Mouse (Mus musculus) embryo, embryonic 11.5 days (tissue): ENCODE data around the gene Hoxc5.

Experiments
- DNase-seq: peaks from one replicate; pipeline ENCODE4 v3.0.0-alpha.2; 2012; ENCODE audit warnings: low read depth, low spot score

Gene Hoxc5

DNA sequence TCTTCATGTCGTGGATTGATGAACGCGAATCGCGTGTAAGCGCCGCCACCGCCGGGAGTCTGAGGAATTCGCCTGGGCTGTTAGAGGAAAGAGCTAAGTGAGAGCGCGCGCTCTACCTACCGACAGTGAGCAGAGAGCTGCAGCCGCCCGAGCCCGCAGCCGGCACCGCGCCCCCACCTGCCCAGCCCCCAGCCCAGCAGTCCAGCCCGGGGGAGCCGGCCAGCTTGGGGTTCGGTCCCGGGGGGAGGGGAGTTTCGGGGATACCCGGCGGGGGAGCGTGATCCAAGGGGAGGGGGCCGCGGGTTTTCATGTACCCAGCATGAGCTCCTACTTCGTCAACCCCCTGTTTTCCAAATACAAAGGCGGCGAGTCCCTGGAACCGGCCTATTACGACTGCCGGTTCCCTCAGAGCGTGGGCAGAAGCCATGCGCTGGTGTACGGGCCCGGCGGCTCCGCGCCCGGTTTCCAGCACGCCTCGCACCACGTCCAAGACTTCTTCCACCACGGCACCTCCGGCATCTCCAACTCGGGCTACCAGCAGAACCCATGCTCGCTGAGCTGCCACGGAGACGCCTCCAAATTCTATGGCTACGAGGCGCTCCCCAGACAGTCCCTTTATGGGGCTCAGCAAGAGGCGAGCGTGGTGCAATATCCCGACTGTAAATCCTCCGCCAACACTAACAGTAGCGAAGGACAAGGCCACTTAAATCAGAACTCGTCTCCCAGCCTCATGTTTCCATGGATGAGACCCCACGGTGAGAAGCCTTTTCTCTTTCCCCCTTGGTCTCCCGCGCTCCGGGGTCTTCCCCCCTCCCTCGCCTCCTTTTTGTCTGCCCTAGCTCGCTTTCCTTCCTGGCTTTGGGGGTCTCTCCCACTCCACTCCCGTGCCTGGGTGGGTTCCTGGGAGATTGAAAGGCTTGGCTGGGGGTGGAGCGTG lies 23.5 kb downstream of the Hoxc5 start, which contains the start of gene Hoxc8:
Hoxc8 (plus strand) TSS at position 147 of the 937 bp plus-strand sequence.
- DNase-seq = no peak

DNA sequence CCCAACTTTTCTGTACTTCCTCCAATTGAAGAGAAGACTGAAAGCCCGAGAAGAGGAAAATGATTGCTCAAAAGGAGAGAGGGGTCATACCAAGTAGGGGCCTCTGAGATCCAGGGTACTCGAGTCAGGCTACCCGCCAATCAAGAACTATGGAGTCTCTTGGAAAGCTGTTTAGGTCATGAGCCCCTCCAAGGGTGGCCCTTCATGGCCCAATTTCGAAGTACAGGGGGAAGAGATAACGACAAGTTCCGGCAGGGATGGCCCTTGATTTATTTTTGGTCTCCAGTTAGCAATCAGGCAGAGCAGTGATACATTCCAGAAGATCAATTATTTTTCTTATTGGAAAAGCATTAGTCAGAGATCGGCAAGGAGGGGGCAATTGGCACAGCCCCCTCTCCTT lies 24.5 kb downstream of the Hoxc5 start:
- DNase-seq = no peak

DNA sequence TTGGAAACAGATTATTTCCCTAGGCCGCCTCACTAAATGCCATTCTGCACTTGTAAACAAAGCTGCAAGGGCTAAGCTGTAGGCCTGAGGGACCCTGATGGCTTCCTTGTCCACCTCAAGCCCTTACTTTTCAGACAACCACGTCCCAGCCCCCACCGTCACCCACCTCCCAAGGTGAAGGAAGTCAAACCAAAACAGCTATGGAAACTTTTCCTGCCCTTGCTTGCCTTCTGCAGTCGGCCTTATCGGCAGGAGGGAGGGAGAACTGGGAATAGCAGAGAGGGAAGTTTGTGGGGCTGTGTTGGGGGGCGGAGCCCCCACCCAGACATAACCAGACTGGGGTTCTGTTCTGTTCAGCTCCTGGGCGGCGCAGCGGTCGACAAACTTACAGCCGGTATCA lies 25.0 kb downstream of the Hoxc5 start:
- no peak for DNase-seq

DNA sequence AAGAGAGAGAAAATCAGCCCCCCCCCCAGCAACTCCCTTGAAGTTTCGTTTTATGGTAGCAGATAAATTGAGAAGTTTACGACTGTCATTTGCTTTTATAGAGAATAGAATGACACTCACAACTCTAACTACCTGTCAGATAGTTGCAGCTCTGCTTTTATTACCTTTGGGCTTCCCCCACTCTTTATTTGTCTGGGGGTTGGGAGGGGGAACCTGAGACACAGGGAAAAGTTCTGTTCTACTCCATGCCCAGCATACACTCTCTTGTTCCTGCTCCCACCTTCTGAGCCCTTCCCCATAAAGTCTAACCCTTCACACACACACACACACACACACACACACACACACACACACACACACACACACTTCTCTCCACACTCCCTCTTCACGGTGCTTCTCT lies 25.6 kb downstream of the Hoxc5 start:
- DNase-seq = no peak

DNA sequence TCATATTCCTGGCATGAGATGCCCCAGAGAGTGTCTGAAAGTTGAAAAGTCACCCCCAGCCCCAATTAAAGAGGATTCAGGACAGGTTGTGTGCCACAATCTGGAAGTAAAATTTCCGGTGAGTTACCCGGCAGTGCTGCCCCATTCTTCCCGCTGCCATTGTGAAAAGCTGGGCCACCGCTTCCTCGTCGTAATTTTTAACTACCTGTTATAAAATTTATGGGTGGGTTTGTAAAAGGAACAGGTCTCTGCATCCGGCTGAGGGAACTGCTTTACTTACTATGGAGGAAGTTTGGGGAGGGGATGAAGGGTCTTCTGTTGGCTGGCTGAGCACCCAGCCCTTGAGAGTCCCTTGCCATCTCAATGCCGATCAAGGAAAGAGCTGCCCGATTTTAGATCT lies 29.3 kb downstream of the Hoxc5 start:
- DNase-seq = no peak

DNA sequence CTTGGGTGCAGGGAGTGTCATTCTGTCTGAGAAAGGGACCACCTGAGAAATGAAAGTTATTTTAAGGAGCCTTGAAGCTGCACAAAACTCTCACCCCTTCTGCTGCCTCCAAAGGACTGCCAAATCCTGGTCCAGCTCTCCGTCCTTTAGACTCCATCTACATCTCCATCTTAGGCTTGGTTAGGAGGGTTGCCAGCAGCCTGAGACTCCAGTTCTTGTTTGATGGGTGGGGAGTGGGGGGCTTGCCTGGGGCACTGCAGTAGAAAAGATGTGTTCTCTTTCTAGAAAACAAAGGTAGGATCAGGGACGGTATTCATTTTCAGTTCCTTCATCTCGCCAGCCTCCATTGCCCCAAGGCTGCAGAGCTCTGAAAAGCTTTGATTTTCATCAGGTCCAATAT lies 30.2 kb downstream of the Hoxc5 start:
- no peak for DNase-seq

DNA sequence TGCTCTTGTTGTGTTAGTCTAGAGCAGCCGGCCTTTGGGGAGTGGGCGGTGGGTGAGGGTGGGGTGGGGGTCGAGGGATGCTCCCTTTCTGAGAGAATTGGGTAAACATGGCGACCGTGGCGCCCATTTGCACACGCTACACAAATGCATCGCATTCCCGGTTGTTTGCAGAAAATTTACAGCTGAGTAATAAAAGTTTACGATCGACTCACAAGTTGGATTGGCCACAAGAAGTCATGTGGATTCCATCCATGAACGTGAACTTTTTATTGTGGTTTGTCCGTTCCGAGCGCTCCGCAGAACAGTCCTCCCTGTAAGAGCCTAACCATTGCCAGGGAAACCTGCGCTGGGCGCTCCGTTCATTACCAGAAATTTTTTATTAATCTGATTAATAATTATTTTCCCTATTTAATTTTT lies 30.7 kb downstream of the Hoxc5 start, which contains the start of gene Hoxc6:
Hoxc6 (plus strand) TSS at position 319 of the 417 bp plus-strand sequence.
- no peak for DNase-seq

DNA sequence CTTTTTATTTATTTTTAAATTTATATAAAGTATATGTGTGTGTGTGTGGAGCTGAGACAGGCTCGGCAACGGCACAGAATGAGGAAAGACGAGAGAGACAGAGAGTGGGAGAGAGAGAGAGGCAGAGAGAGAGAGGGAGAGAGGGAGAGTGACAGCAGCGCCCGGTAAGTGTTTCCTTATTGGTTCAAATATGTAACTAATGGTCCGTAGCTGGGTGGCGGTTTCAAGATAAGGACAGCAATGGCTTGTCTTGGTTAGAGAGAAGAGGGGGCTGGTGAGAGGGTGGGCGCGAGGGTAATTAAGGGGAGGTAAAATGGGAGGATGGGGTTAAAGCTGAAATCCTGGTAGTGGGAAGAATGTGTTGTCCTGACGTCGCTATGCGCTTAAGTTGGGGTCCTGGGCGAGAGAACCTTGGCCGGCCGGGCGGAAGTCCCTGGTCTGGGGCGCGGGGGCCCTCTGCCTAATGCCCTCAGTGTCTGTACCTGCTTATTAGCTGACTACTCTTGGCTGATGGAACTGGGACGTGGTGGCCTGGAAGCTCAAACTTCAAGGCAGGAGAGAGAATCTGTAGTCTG lies 31.5 kb downstream of the Hoxc5 start:
- DNase-seq = no peak

DNA sequence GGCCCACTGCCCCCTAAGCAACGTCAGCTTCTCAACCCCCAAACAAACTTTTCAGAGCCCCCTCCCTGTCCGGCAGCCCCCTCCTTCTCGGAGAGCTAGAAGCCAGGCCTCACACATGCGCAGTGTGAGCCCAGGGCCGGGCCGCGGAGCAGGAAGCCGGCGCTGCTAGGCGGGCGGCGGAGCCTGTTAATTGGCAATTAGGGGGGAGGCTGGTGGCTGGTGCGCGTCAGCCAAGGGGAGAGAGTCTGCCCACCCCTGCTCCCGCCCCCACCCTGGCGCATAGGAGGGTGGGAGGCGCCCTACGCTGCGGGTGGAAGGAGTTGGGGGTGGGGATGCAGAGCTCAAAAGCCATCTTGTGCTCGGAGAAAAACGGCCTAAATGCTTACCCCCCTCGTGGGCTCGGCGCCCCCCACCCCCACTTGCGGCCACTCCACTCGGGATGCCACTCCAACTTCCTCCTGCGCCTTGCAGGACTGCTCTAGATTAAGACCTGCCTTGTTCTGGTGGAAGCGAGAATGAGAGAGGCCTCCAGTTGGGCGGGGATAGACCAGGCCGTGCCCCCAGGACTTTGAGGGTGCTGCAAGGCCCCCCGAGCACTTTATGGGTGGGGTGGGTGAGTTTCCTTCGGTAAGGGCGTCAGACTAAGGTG lies 32.1 kb downstream of the Hoxc5 start:
- peak; percentile 75 for DNase-seq

DNA sequence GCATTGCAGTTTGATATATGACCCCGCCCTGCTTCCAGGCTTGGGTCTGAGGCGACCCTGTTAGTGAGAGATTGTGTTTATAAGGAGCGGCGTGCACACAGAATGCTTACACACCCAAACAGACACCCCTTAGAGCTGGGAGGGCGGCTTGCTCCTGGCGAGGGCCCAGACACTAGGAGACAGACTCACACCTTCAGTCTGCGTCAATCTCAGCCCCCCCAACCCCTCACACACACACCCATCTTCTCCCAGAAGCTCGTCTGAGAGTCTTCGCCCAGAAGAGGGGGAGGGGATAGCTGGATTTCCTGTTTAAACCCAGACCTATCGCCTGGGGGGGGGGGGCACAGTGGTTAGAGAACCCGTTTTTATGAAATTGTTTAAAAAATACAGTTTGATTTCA lies 32.7 kb downstream of the Hoxc5 start:
- DNase-seq = no peak

DNA sequence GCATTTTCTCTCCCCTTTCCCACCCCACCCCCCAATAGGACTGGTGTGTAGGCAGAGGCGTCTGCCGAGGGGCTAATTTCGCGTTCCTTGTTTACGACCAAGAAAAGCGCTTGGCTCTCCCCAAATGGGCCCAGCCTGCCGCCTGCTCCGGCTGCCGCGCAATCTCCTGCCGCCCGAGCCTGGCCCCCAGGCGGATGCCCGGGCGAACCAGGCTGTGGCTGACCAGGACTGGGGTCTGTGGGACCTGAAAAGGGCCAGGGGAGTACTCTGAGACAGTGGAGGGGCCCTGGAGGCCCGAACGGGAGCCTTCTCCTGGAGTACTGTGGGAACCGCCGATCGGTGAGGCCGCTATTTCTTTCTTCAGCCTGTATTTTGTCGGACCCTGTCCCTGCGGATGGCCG lies 33.3 kb downstream of the Hoxc5 start:
- no peak for DNase-seq

DNA sequence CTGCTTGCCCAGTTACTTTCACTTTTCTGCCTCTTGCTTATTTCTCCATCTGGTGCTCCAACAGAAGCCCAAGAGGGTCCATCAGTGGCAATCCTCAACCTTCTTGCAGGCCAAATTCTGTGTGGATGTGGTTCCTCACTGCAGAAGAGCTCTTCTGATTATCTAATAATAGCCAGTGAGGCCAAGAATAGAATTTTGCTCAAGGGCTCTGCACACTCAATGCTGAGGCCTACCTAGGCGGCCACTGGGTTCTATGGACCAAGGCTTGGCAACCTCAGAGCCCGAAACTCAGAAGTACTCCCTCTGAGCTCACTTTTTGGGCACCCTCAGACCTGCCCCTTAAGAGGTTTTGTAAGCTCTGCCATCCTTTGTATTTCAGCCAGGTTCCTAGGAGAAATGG lies 34.1 kb downstream of the Hoxc5 start:
- no peak for DNase-seq

DNA sequence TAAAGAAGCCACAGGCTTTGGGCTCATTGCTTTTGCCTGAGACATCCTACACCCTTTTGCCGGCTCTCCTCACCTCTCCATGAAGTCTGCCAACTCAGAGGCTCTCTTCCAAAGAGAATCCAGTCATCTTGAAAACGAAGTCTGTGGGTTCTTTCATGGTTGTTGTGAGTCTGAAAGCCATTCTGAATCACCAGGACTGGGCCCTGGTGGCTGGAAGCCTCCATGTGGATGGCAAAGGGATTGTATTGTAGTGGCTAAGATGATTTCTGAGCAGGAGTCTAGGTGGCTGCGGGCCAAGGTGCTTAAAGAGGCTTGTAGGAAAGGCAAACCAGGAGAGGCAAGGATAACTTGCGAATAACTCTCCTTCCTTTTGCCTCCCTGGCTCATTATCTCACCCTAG lies 34.9 kb downstream of the Hoxc5 start:
- no peak for DNase-seq

DNA sequence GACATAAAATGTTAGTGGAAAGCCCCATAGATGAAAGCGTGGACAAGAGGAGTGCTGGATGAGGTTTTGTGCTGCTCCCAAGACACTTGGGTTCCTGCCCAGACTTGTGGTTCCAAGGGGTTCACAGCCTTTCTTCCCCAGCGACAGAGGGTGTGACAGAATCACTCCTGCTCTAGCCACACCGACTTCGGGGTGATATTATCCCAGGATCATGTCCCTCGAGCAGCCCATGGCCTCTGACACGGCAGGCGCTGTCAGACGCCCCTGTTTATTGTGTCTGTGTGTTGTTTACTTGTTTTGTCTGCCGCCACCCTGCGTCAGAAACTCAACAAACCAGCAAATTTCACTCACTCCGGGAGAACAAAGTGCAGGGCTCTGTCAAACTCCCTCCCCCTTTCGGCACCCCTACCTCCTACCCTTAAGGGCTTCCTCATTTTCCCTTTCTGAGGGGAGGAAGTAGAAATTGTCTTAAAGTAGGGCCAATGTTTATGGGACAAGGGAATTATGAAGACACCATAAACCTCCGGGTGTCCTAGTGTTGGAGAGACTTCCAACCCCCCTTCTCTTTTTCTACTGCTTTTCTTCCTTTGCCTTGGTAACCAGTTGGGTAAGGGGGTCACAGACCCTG lies 35.7 kb downstream of the Hoxc5 start:
- DNase-seq = no peak

DNA sequence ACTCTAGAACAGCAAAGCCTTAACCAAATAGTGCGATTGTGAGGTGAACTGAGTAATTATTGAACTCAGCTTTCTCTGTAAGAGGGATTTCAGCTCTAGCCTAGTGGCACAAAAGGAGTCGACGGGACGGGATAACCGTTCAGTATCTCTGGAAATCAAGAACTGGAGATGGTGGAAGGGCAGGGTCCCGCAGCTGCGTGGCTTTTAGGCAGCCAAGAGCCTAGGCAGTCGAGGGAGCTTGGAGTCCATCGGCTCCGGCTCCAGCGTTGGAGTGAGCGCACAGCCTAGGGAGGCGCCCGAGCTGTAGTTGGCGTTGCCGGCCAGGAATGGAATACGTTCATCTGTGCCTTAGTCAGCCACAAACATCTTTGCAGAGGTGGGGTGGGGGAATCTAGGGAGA lies 38.1 kb downstream of the Hoxc5 start:
- DNase-seq = no peak

DNA sequence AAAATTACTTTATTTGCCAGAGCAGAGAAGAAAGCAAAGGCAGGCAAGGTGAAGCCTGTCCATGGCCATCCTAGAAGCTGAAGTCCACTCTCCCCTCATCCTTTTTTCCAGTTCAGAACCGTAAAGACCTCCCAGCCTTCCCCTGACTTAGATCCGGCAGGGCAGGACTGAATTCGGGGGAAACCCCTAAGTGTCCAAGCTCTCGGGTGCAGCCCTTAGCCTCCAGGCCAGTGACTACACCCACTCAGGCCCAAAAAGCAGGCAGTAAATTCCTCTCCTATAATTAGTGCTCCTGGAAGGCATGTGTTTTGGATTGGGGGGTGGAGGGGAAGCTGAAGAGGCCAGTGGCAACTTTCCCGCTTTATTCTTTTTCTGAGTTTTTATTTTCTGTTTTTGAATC lies 38.6 kb downstream of the Hoxc5 start:
- DNase-seq = no peak

DNA sequence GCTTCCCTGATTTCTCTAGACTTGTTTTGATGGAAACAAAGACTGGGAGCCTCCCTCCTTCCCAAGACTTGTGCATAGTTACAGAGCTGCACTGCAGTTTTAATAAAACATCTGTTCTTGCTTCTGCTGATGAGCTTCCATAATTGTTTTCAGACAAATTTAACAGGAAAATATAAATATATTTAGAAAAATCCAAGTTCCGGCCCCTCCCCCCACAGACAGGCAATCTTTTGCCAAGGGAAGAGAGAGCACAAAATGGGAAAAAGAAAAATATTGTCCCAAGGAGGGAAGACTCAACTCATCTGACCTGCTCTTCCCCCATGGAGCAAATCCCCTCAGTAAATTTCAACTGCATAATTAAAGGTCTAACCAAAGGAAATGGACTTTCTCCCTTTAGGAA lies 39.1 kb downstream of the Hoxc5 start:
- no peak for DNase-seq

DNA sequence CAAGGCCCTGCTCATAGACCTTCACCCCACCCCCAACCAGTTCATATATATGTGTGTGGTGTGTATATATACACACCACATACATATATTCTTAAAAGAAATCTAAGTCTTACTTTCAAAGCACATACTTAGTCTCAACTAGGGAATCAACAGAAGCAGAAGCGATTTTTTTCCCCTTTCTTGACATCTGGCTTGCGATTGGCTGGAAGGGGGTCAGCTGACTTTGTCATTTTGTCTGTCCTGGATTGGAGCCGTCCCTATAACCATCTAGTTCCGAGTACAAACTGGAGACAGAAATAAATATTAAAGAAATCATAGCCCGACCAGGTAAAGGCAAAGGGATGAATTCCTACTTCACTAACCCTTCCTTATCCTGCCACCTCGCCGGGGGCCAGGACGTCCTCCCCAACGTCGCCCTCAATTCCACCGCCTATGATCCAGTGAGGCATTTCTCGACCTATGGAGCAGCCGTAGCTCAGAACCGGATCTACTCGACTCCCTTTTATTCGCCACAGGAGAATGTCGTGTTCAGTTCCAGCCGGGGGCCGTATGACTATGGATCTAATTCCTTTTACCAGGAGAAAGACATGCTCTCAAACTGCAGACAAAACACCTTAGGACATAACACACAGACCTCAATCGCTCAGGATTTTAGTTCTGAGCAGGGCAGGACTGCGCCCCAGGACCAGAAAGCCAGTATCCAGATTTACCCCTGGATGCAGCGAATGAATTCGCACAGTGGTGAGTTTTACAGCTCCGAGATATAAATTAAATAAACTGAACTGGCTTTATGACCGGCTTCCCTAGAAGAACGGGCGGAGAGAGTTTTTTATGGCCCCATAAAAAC lies 42.2 kb downstream of the Hoxc5 start:
- DNase-seq = no peak

DNA sequence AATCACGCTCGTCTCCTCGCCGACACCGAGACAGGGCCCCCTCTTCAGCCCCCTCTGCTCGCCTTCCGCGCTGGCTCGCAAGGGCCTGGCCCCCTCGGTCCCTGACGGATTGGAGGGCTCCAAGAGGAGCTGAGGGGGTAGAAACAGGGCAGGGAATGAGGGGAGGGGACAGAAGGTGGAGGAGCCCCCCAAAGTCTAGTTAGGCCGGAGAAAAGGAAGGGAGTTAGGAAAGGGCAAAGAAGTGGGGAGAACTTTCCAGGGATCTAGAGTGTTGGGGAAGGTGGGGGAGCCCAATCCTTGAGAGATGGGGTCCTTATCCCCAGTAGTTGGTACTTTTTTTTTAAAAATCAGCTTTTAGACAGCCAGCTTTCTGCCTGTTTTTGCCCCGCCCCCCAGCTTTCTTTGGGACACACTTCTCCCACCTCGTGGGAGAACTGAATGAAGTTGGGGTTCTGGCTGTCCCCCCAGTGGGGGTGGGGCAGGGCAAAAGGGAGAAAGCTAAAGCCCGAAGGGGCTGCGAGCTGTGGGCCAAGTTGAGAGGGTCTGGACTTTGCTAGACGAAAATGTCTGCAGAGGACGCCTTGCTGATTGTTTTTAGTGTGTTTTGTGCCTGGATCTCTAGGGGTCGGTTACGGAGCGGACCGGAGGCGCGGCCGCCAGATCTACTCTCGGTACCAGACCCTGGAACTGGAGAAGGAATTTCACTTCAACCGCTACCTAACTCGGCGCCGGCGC lies 43.0 kb downstream of the Hoxc5 start:
- DNase-seq = no peak

DNA sequence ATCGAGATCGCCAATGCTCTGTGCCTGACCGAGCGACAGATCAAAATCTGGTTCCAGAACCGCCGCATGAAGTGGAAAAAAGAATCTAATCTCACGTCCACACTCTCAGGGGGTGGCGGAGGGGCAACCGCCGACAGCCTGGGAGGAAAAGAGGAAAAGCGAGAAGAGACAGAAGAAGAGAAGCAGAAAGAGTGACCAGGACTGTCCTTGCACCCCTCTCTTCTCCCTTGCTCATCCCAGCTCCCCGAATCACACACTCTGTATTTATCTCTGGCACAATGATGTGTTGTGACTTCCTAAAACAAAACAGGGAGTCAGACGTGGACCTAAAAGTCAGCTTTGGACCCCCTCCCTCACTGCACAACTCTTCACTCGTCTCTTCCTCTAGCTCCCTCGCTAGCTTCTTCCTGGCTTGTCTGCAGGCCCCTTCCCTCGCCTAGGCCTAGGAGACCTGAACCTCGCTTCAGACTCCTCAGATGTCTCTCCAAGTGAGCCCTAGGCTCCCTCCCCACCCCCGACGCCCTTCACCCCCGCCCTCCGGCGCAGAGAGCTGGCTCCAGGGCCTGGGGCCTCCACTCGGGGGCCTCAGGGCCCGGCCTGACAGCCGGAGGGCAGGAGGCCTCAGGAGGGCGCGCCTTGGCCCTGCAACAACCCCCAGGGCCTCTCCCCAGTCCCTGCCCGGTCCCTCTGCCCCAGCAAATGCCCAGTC lies 43.8 kb downstream of the Hoxc5 start:
- no peak for DNase-seq
